Mouse (Mus musculus) heart, postnatal 0 days (tissue): Measurements from ENCODE around the gene Cd9. TPM values are rescaled to one million over a fixed set of nuclear protein-coding genes. Genes with fewer than 3 reads are reported as not detected.

ENCODE experiments used
- ATAC-seq: fragments of 200-750 bp; cut with Nextera tagmentation; 2 replicates; pipeline ENCODE4 v1.8.0; 2017; ENCODE audit warnings: low read depth, moderate number of reproducible peaks, moderate library complexity; ENCODE audit not compliant: insufficient read depth
- DNase-seq: peaks from one replicate; pipeline ENCODE4 v3.0.0-alpha.2; 2016; ENCODE audit warnings: low spot score
- H3K27ac ChIP-seq: fragments of 300-500 bp; sonication (generic); 2 replicates; pipeline ENCODE4 v1.5.1; 2014; ENCODE audit warnings: low read depth, mild to moderate bottlenecking
- H3K27me3 ChIP-seq: fragments of 300-500 bp; sonication (generic); 2 replicates; pipeline ENCODE4 v1.6.1; 2014; ENCODE audit warnings: low read length, mixed read lengths; ENCODE audit not compliant: control insufficient read depth, insufficient read depth
- H3K36me3 ChIP-seq: fragments of 300-500 bp; sonication (generic); replicated peaks from 2 replicates; pipeline ENCODE4 v1.6.1; 2014; ENCODE audit warnings: low read length, mixed read lengths; ENCODE audit not compliant: control insufficient read depth, insufficient read depth
- H3K4me1 ChIP-seq: fragments of 300-500 bp; sonication (generic); 2 replicates; pipeline ENCODE4 v1.6.1; 2014; ENCODE audit warnings: antibody characterized with exemption; ENCODE audit not compliant: control insufficient read depth, insufficient read depth
- H3K4me2 ChIP-seq: fragments of 300-500 bp; sonication (generic); 2 replicates; pipeline ENCODE4 v1.6.1; 2014; ENCODE audit warnings: low read depth, mild to moderate bottlenecking, low read length, moderate library complexity
- H3K4me3 ChIP-seq: fragments of 300-500 bp; sonication (generic); 2 replicates; pipeline ENCODE4 v1.5.1; 2014; ENCODE audit warnings: low read depth, low read length
- H3K9ac ChIP-seq: fragments of 300-500 bp; sonication (generic); replicated peaks from 2 replicates; pipeline ENCODE4 v1.6.1; 2014; ENCODE audit warnings: low read depth, low read length, mixed read lengths
- H3K9me3 ChIP-seq: fragments of 300-500 bp; sonication (generic); replicated peaks from 2 replicates; pipeline ENCODE4 v1.6.1; 2016; ENCODE audit warnings: low read length; ENCODE audit not compliant: control insufficient read depth
- CTCF ChIP-seq: IDR thresholded peaks from 2 replicates; pipeline ENCODE4 v1.5.1; 2016; ENCODE audit warnings: antibody characterized with exemption, control low read depth, low read depth
- EP300 ChIP-seq: IDR thresholded peaks from 2 replicates; pipeline ENCODE4 v1.6.1; 2016; ENCODE audit warnings: antibody characterized with exemption, low read depth
- WGBS: fragments of 180-500 bp; shearing (Covaris S2); extraction: QIAGEN DNeasy Blood & Tissue Kit; methylation state at CpG from one replicate; pipeline ENCODE4 v1.1.7; 2014; 5-methylcytosine and 5-hydroxymethylcytosine counted together
- polyA plus RNA-seq: library from polyadenylated mRNA; unstranded; fragments of >200 nt; fragmentation: Nextera tagmentation; extraction: Ambion mirVana; gene quantifications from 2 replicates; pipeline ENCODE4 v1.2.1, GENCODE M21; 2015
- total RNA-seq: library from RNA; depleted of rRNA; stranded (reverse); fragments of >200 nt; gene quantifications from 2 replicates; pipeline ENCODE4 v1.2.3, GENCODE M21; 2014; ENCODE audit warnings: low replicate concordance

The Cd9 gene
- total and polyA plus RNA-seq, 2 experiments from 2014 or later: 51.9 to 99.3 TPM

GRCm38 (mm10) chr6:125510645-125511044 lies 16.1 kb upstream of the Cd9 start:
- H3K4me2 ChIP-seq: no peak overlapping the region
- DNase-seq (no peak), ATAC-seq (no peak)
- H3K27ac ChIP-seq: no peak overlapping the region
- H3K9ac ChIP-seq: no peak overlapping the region
- H3K9me3 ChIP-seq: no peaks in the 10 kb centered on the region
- H3K4me3 ChIP-seq: no peak overlapping the region
- peaks cover 33% of the 10 kb centered on the region for H3K4me1 ChIP-seq
- TF ChIP-seq CTCF (no peak), EP300 (no peak)
- no peaks in the 10 kb centered on the region for H3K27me3 ChIP-seq
- no peaks in the 10 kb centered on the region for H3K36me3 ChIP-seq

GRCm38 (mm10) chr6:125509783-125510182 lies 15.2 kb upstream of the Cd9 start:
- WGBS: 71% methylated on average over 3 of the region's 3 CpGs
- no peak for ATAC-seq
- no peak overlapping the region for H3K27ac ChIP-seq

GRCm38 (mm10) chr6:125506427-125506826 lies 11.8 kb upstream of the Cd9 start:
- Histone ChIP-seq H3K4me2 (no peak overlapping the region), H3K27me3 (no peaks in the 10 kb centered on the region), H3K9ac (no peak overlapping the region), H3K4me1 (peaks cover 10% of the 10 kb centered on the region; the same call in 1 of the 2 replicates), H3K4me3 (no peak overlapping the region), H3K9me3 (no peaks in the 10 kb centered on the region), H3K36me3 (no peaks in the 10 kb centered on the region), H3K27ac (no peak overlapping the region)
- TF ChIP-seq CTCF (no peak), EP300 (no peak)
- no peak for DNase-seq
- 88% methylated on average over 4 of the region's 4 CpGs for WGBS
- no peak for ATAC-seq

More at GRCm38 (mm10) chr6:125509783-125510182, 15.2 kb upstream of the Cd9 start:
- no peaks in the 10 kb centered on the region for H3K27me3 ChIP-seq
- no peak for TF ChIP-seq EP300
- no peak for TF ChIP-seq CTCF
- H3K36me3 ChIP-seq: no peaks in the 10 kb centered on the region
- DNase-seq: no peak
- H3K4me1 ChIP-seq: peaks cover 24% of the 10 kb centered on the region
- no peak overlapping the region for H3K4me3 ChIP-seq
- no peak overlapping the region for H3K4me2 ChIP-seq
- H3K9ac ChIP-seq: no peak overlapping the region
- no peaks in the 10 kb centered on the region for H3K9me3 ChIP-seq

- no peak overlapping the region for H3K9ac ChIP-seq
- no peaks in the 10 kb centered on the region for H3K36me3 ChIP-seq
- no peak overlapping the region for H3K27ac ChIP-seq
- 56% methylated on average over 3 of the region's 3 CpGs for WGBS
- ATAC-seq: no peak
- no peak overlapping the region for H3K4me2 ChIP-seq
- DNase-seq: no peak
- no peaks in the 10 kb centered on the region for H3K9me3 ChIP-seq
- no peaks in the 10 kb centered on the region for H3K27me3 ChIP-seq
- TF ChIP-seq CTCF: no peak
- TF ChIP-seq EP300: no peak
- H3K4me1 ChIP-seq: no peaks in the 10 kb centered on the region
- H3K4me3 ChIP-seq: no peak overlapping the region
Measured at GRCm38 (mm10) chr6:125504622-125505355, 10.2 kb upstream of the Cd9 start.

- TF ChIP-seq CTCF: no peak
- TF ChIP-seq EP300: no peak
- Histone ChIP-seq H3K9me3 (no peaks in the 10 kb centered on the region), H3K36me3 (no peaks in the 10 kb centered on the region), H3K9ac (no peak overlapping the region), H3K27me3 (no peaks in the 10 kb centered on the region), H3K4me3 (no peak overlapping the region), H3K27ac (no peak overlapping the region), H3K4me2 (no peak overlapping the region), H3K4me1 (no peaks in the 10 kb centered on the region)
- DNase-seq: no peak
- WGBS: 89% methylated on average over 11 of the region's 11 CpGs
- ATAC-seq: no peak
Measured at GRCm38 (mm10) chr6:125503186-125503802, 8.7 kb upstream of the Cd9 start.
